Mouse (Mus musculus): ENCODE measurements around the gene Wars2. TPM values are rescaled to one million over a fixed set of nuclear protein-coding genes. Genes with fewer than 3 reads are reported as not detected.

Wars2 gene
- polyA plus RNA-seq, 1 experiment from 2014 or later, result 17.9 TPM

DNA sequence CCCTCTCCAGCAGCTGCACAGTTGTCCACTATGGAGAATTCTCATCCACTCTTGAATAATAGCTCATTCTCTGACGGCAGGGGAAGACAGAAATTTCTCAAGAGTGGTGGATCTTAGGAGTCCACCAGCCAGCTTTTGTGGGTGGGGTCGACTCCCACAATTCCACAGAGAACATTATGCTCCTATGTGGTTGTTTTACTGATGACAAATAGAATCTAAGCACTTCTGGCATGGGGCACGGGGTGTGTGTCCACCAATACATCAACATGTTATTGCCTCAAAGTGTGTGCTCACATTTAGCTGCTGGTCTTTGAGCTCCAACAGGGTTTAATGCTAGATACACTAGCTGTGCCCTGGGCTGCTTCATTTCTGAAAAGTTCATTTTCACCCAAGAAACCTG is 105.8 kb downstream of the Wars2 start:
- no peak for ATAC-seq
- no peak for DNase-seq (ENCODE audit: low read depth, low spot score)
- TF ChIP-seq CTCF (IDR thresholded peaks at IDR 0.05), result no peak
- no peaks in the 10 kb centered on the region for H3K27me3 ChIP-seq
- ChIA-PET CTCF (interaction anchor here (1.1 kb wide), 1 partner anchor 13 kb away, joined by 3 read pairs; no protein-coding TSS in a partner anchor), POLR2A (no interaction called here)
- in situ Hi-C loops (cut with MboI; ENCODE audit: low pct_unique_long_range_greater_than_20kb), result loop anchor here (25.0 kb wide), 1 partner anchor 334 kb away; no protein-coding TSS in a partner anchor

DNA sequence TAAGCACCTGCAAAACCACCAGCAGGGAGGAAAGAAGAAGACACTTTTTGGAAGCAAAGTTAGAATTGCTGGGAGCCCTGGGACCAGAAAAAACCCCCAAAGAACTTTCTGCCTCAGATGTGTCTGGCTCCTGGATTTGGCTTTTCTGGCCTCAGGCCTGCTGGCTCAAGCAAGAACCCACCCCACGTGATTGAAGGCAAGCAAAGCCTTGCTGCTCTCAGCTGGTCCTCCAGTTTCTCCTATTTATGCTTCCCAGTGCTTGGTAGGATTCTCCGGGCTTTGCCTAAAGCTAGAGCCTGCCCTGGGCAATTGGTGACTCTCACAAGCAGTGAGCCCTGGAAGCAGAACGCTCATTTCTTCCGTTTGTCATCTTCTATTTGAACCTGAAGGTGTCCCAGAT is 106.7 kb downstream of the Wars2 start:
- ChIA-PET CTCF (no interaction called here), POLR2A (no interaction called here)
- in situ Hi-C loops (cut with MboI; ENCODE audit: low pct_unique_long_range_greater_than_20kb), result loop anchor here (25.0 kb wide), 1 partner anchor 335 kb away; no protein-coding TSS in a partner anchor
- no peaks in the 10 kb centered on the region for H3K27me3 ChIP-seq
- DNase-seq (ENCODE audit: low read depth, low spot score), result no peak
- no peak for TF ChIP-seq CTCF (IDR thresholded peaks at IDR 0.05)
- ATAC-seq, result no peak

DNA sequence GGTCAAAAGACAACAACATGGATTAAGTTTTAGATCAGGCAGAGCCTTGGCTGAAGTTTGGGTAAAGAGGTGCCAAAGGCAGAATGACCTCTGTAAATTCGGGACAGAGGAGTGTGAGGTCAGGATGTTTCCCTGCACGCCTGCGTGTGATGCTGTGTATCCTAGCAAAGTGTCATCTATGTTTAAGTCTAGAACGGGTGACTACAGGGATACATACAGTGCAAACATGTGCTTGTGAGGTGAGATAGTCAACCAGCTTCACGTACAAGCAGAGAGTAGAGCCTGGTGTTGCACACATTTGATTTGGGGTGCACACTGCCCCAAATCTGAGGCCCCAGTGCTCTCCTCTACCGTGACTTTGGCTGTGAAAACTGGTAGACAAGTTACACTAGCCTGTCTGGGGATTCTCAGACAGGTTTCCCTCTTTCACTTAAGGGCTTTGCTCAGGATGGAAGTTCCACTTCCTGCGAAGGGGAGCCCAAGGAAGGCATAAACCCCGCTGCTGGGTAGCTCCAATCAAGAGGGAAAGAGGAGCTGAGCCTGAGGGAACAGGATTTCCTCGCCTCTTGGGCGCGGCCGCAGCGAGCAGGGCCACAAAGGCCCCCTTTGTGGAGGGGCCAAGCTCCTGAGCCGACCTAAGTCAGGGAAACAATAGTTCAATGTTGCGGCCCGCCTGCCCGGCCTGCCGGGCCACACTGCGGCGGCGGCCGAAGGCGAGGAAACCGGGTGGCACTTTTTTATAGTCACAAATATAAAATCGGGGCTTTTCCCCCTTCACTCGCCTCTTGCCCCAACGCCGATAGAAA is 107.3 kb downstream of the Wars2 start:
- ATAC-seq (no peak), DNase-seq (ENCODE audit: low read depth, low spot score) (no peak)
- no peak for TF ChIP-seq CTCF (IDR thresholded peaks at IDR 0.05)
- H3K27me3 ChIP-seq, result peaks cover 4% of the 10 kb centered on the region
- CTCF ChIA-PET, result no interaction called here
- POLR2A ChIA-PET, result interaction anchor here (0.8 kb wide), 1 partner anchor 88 kb away, joined by 3 read pairs; no protein-coding TSS in a partner anchor
- in situ Hi-C loops (cut with MboI; ENCODE audit: low pct_unique_long_range_greater_than_20kb), result loop anchor here (25.0 kb wide), 1 partner anchor 336 kb away; no protein-coding TSS in a partner anchor

DNA sequence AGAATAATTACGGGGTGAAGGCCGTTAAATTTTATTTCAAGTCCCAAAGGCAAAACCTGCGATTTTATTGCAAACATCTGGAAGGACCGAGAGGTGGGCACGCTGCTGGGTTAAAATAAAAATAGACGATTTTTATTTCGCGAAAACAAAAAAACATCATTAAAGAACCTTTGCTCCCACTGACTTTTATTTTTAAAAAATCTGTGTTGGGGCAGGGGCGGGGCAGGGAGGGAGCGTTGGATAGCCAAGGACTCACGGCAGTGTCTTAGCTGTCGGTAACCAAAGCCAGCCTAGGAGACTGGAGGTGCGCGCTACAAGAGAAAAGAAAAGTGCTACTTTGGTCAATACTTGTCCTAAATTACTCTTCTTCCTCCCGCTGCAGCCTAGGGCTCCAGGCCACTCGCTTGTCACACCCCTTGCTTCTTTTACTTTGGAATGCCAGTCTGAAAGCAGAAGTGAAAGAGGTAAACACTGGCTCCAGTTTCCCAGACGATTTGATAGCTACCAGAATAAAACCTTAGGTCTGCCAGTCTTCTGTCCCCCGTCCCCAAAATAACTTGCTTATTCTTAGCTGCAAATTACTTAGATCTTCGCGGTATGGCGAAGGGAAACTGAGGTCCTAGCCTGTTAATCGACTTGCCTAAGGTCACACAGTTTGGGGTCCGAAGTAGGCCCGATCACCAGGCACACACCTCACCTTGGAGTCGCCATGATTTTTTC is 108.1 kb downstream of the Wars2 start:
- no peak for TF ChIP-seq CTCF (IDR thresholded peaks at IDR 0.05)
- ChIA-PET CTCF (no interaction called here), POLR2A (interaction anchor here (0.5 to 0.8 kb wide), 2 partner anchors 27 to 88 kb away, joined by 3 read pairs; no protein-coding TSS in a partner anchor)
- no peak for ATAC-seq
- in situ Hi-C loops (cut with MboI; ENCODE audit: low pct_unique_long_range_greater_than_20kb), result loop anchor here (25.0 kb wide), 1 partner anchor 337 kb away; no protein-coding TSS in a partner anchor
- H3K27me3 ChIP-seq, result peaks cover 7% of the 10 kb centered on the region
- DNase-seq (ENCODE audit: low read depth, low spot score), result no peak

DNA sequence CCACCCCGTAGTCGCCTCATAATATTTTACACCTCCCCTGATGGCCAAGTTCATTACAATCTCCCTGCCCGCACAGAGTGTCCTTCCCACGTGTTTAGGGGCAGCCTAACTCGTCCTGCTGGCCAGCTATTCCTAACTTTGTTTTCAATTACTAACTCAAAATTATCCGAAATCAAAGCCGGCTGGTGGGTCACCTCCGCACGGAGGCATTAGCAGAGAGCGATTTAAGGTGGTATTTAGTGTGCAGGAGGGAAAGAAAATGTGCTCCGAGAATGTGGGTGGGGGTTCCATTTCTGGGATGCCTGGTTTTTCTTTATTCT is 108.6 kb downstream of the Wars2 start:
- peaks cover 8% of the 10 kb centered on the region for H3K27me3 ChIP-seq
- in situ Hi-C loops (cut with MboI; ENCODE audit: low pct_unique_long_range_greater_than_20kb), result loop anchor here (25.0 kb wide), 1 partner anchor 337 kb away; no protein-coding TSS in a partner anchor
- POLR2A ChIA-PET, result interaction anchor here (0.5 kb wide), 1 partner anchor 27 kb away, joined by 3 read pairs; no protein-coding TSS in a partner anchor
- CTCF ChIA-PET, result no interaction called here
- no peak for TF ChIP-seq CTCF (IDR thresholded peaks at IDR 0.05)
- DNase-seq (ENCODE audit: low read depth, low spot score), result no peak
- no peak for ATAC-seq

DNA sequence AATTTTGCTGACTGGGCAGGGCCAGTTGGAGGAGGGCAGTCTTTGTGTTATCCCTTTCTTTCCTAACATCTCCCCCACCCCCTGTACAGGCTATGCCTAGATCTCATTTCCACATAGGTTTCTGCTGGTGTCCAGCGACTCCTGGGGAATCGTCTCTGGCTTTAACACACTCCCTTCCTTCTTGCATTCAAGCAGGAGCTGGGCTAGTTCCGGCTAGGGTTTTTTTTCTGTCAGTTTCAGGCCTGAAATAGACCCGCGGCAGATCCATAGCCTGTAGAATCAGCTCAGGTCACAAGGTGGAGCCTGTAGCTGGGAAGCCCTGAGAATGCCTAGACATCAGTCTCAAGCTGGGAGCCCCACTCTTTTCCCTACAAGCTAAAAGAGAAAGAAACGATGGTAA is 109.0 kb downstream of the Wars2 start:
- CTCF ChIA-PET, result no interaction called here
- TF ChIP-seq CTCF (IDR thresholded peaks at IDR 0.05), result no peak
- peaks cover 8% of the 10 kb centered on the region for H3K27me3 ChIP-seq

DNA sequence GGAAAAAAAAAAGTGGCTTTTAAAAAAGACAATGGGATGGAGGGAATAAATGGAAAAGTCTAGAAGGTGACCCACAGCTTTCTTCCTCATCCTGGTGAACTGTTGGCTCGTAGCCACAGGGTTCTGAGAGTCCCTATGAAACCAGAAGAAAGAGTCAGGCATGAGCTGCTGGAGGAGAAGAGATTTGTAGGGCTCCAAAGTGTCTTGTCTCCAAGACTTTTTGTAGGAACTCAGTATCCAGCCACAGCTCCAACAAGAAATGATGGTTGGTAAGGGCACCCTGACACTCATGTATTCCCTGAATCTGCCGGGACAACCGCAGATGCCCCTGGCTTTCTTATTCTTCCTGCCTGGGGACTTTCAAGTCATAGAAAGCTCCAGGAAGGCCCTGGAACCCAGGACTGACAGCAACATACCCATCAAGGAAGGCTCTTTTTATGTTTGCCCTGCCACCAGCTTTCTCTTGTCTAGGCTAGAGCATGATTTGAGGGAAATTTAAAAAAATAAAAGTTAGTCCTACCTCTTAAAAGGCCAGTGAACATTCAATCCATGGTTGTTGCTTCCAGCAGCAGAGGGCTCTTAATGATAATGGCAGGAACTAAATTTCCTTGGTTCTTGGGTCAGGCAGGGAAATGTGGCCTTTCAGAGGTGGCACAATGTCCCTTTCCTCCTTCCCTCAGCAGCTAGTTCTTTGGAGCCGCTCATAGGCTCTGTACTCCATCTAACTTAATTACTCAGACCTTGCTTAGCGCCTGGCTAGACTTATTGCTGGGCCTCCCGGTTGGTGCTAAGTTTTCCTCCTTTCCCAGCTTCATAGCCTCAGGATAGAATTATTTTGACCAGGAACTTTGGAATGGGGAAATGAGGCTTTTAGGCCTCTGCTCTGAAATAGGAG is 110.7 kb downstream of the Wars2 start:
- H3K27me3 ChIP-seq, result peaks cover 8% of the 10 kb centered on the region
- in situ Hi-C loops (cut with MboI; ENCODE audit: low pct_unique_long_range_greater_than_20kb), result no loop called here
- no peak for TF ChIP-seq CTCF (IDR thresholded peaks at IDR 0.05)
- no peak for DNase-seq (ENCODE audit: low read depth, low spot score)
- CTCF ChIA-PET, result interaction anchor here (0.7 kb wide), 1 partner anchor 12 kb away, joined by 3 read pairs; no protein-coding TSS in a partner anchor
- ATAC-seq, result no peak
- POLR2A ChIA-PET, result no interaction called here

More for the DNA sequence above, 109.0 kb downstream of the Wars2 start:
- in situ Hi-C loops (cut with MboI; ENCODE audit: low pct_unique_long_range_greater_than_20kb), result loop anchor here (25.0 kb wide), 1 partner anchor 338 kb away; no protein-coding TSS in a partner anchor
- DNase-seq (ENCODE audit: low read depth, low spot score), result no peak
- POLR2A ChIA-PET, result no interaction called here
- no peak for ATAC-seq

DNA sequence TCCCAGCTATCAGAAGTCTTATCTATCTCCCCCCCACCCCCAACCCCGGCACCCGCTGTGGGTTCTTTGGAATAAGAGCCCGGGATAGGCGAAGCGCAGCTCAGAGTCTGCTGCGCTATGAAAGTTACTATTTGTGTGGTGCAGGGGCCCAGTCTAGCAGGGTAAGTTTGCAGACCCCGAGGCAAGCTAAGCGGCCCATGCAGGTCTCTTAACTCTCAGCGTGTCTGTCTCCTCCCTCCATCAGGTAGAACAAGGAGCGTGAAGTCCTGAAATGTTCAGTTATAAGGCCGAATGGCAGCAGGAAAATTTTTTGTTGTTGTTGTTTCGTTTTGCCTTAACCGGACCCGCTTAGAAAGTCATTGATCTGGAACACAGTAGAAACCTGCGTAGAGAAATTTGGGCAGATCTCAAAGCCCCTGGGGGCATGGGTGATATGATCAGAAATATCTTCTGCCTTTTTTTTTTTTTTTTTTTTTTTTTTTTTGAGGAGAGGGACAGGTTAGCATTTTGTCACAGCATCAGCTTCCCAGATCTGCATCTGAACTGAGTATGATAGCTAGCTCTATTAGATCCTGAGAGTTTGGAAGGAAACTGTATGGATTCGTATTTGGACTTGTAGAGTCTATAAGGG is 111.7 kb downstream of the Wars2 start:
- no peak for TF ChIP-seq CTCF (IDR thresholded peaks at IDR 0.05)
- H3K27me3 ChIP-seq, result peaks cover 8% of the 10 kb centered on the region
- ChIA-PET CTCF (interaction anchor here (0.7 to 1.4 kb wide), 2 partner anchors 13 to 19 kb away, joined by 3 to 4 read pairs; no protein-coding TSS in a partner anchor), POLR2A (no interaction called here)
- ATAC-seq (no peak), DNase-seq (ENCODE audit: low read depth, low spot score) (no peak)
- in situ Hi-C loops (cut with MboI; ENCODE audit: low pct_unique_long_range_greater_than_20kb), result no loop called here

DNA sequence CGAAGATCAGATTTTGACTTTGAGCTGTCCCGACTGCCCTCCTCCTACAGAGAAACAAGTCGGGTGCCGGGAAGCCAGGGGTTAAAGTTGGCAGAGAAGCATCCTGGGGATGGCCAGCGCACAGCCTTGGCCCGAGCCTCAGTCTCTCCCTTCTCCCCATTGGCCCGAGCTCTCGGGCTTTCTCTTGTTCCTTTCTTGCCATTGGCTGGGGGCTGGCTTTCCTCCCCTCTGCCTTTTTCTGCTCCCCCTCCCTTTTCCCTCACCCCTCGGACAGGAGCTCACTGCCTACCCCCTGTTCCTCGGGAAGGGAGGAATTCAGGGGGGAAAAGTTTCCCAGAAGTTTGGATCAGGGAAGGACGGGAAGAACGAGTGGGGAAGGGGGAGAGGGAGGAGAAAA is 112.2 kb downstream of the Wars2 start:
- TF ChIP-seq CTCF (IDR thresholded peaks at IDR 0.05), result no peak
- ChIA-PET CTCF (interaction anchor here (1.4 kb wide), 1 partner anchor 19 kb away, joined by 4 read pairs; no protein-coding TSS in a partner anchor), POLR2A (interaction anchor here (0.7 kb wide), 1 partner anchor 38 kb away, joined by 3 read pairs; no protein-coding TSS in a partner anchor)
- peaks cover 8% of the 10 kb centered on the region for H3K27me3 ChIP-seq
- in situ Hi-C loops (cut with MboI; ENCODE audit: low pct_unique_long_range_greater_than_20kb), result no loop called here
- no peak for ATAC-seq
- no peak for DNase-seq (ENCODE audit: low read depth, low spot score)

Measured in Patski (cell line).